Mouse (Mus musculus): ENCODE data around the gene Prdm10. TPM values are rescaled to one million over a fixed set of nuclear protein-coding genes. Genes with fewer than 3 reads are reported as not detected.

The Prdm10 gene
- total RNA-seq, 2 experiments from 2014 or later = 22.0 to 23.1 TPM

GRCm38 (mm10) chr9:31321526-31321925 lies 41.2 kb downstream of the Prdm10 start:
- no peak for TF ChIP-seq CTCF (conservative IDR thresholded peaks at IDR 0.05)
- H3K4me3 ChIP-seq = no peak overlapping the region
- no peak for DNase-seq (ENCODE audit: low spot score in 2 of 2)
- no peak overlapping the region for H3K27ac ChIP-seq

GRCm38 (mm10) chr9:31322090-31322489 lies 41.8 kb downstream of the Prdm10 start:
- no peak for DNase-seq (ENCODE audit: low spot score in 2 of 2)
- no peak for TF ChIP-seq CTCF (conservative IDR thresholded peaks at IDR 0.05)
- no peak overlapping the region for H3K27ac ChIP-seq
- no peak overlapping the region for H3K4me3 ChIP-seq

- TF ChIP-seq CTCF (conservative IDR thresholded peaks at IDR 0.05) = no peak
- Histone ChIP-seq H3K27ac (peak overlapping the region; percentile 81), H3K4me3 (no peak overlapping the region)
- DNase-seq (ENCODE audit: low spot score in 2 of 2) = no peak
Observed at GRCm38 (mm10) chr9:31330816-31331215, 50.5 kb downstream of the Prdm10 start.

- Histone ChIP-seq H3K4me3 (no peak overlapping the region), H3K27ac (peak overlapping the region; percentile 81)
- no peak for TF ChIP-seq CTCF (conservative IDR thresholded peaks at IDR 0.05)
- DNase-seq (ENCODE audit: low spot score in 2 of 2) = peak; percentile 78 to 84
Observed at GRCm38 (mm10) chr9:31331246-31331645, 50.9 kb downstream of the Prdm10 start.

GRCm38 (mm10) chr9:31331906-31332305 lies 51.6 kb downstream of the Prdm10 start:
- peak; percentile 72 for TF ChIP-seq CTCF (conservative IDR thresholded peaks at IDR 0.05)
- DNase-seq (ENCODE audit: low spot score in 2 of 2) = no peak
- Histone ChIP-seq H3K27ac (peak overlapping the region; percentile 81), H3K4me3 (no peak overlapping the region)

GRCm38 (mm10) chr9:31332826-31333225 lies 52.5 kb downstream of the Prdm10 start:
- Histone ChIP-seq H3K4me3 (no peak overlapping the region), H3K27ac (peak overlapping the region; percentile 81)
- DNase-seq (ENCODE audit: low spot score in 2 of 2) = no peak
- TF ChIP-seq CTCF (conservative IDR thresholded peaks at IDR 0.05) = no peak

- Histone ChIP-seq H3K4me3 (no peak overlapping the region), H3K27ac (no peak overlapping the region)
- no peak for TF ChIP-seq CTCF (conservative IDR thresholded peaks at IDR 0.05)
- no peak for DNase-seq (ENCODE audit: low spot score in 2 of 2)
Observed at GRCm38 (mm10) chr9:31334991-31335390, 54.7 kb downstream of the Prdm10 start.

- DNase-seq (ENCODE audit: low spot score in 2 of 2) = no peak
- no peak for TF ChIP-seq CTCF (conservative IDR thresholded peaks at IDR 0.05)
- Histone ChIP-seq H3K27ac (no peak overlapping the region), H3K4me3 (no peak overlapping the region)
Observed at GRCm38 (mm10) chr9:31344289-31344831, 64.0 kb downstream of the Prdm10 start.

- no peak for DNase-seq (ENCODE audit: low spot score in 2 of 2)
- TF ChIP-seq CTCF (conservative IDR thresholded peaks at IDR 0.05) = peak; percentile 8; the same call in 1 of the 2 replicates
- H3K4me3 ChIP-seq = no peak overlapping the region
- no peak overlapping the region for H3K27ac ChIP-seq
Observed at GRCm38 (mm10) chr9:31346575-31347080, 66.3 kb downstream of the Prdm10 start.

GRCm38 (mm10) chr9:31348458-31348857 lies 68.1 kb downstream of the Prdm10 start:
- no peak for TF ChIP-seq CTCF (conservative IDR thresholded peaks at IDR 0.05)
- no peak overlapping the region for H3K27ac ChIP-seq
- H3K4me3 ChIP-seq = no peak overlapping the region

GRCm38 (mm10) chr9:31348915-31349314 lies 68.6 kb downstream of the Prdm10 start:
- DNase-seq (ENCODE audit: low spot score in 2 of 2) = peak; percentile 28 to 75
- Histone ChIP-seq H3K4me3 (no peak overlapping the region), H3K27ac (no peak overlapping the region)
- TF ChIP-seq CTCF (conservative IDR thresholded peaks at IDR 0.05) = peak; percentile 94

More at GRCm38 (mm10) chr9:31348458-31348857, 68.1 kb downstream of the Prdm10 start:
- DNase-seq (ENCODE audit: low spot score in 2 of 2) = no peak

- no peak for TF ChIP-seq CTCF (conservative IDR thresholded peaks at IDR 0.05)
- Histone ChIP-seq H3K27ac (no peak overlapping the region), H3K4me3 (no peak overlapping the region)
- DNase-seq (ENCODE audit: low spot score in 2 of 2) = no peak
Observed at GRCm38 (mm10) chr9:31352716-31353115, 72.4 kb downstream of the Prdm10 start.

- DNase-seq (ENCODE audit: low spot score in 2 of 2) = no peak
- TF ChIP-seq CTCF (conservative IDR thresholded peaks at IDR 0.05) = no peak
- Histone ChIP-seq H3K4me3 (no peak overlapping the region), H3K27ac (no peak overlapping the region)
Observed at GRCm38 (mm10) chr9:31353518-31353917, 73.2 kb downstream of the Prdm10 start.

- DNase-seq (ENCODE audit: low spot score in 2 of 2) = no peak
- Histone ChIP-seq H3K27ac (no peak overlapping the region), H3K4me3 (no peak overlapping the region)
- TF ChIP-seq CTCF (conservative IDR thresholded peaks at IDR 0.05) = no peak
Observed at GRCm38 (mm10) chr9:31354051-31354450, 73.7 kb downstream of the Prdm10 start.
